Mouse (Mus musculus): Measurements from ENCODE around the gene Cdh3. TPM values are rescaled to one million over a fixed set of nuclear protein-coding genes. Genes with fewer than 3 reads are reported as not detected.
"Not testable (repeated sequence)": the region's sequence is repeated elsewhere in the genome, so short reads cannot be mapped to it uniquely, and the experiment has no call there.

The Cdh3 gene
- polyA plus RNA-seq, 1 experiment, result 1.3 TPM

GRCm38 (mm10) chr8:106561097-106561865, 50.6 kb downstream of the Cdh3 start:
- WGBS, result 9% methylated on average over 21 of the region's 21 CpGs
- peak; percentile 92 for DNase-seq (ENCODE audit: low read depth, low spot score)

- WGBS, result 63% methylated on average over 3 of the region's 3 CpGs
- no peak for DNase-seq (ENCODE audit: low read depth, low spot score)
Observed at GRCm38 (mm10) chr8:106563691-106564182, 53.0 kb downstream of the Cdh3 start.

- DNase-seq (ENCODE audit: low read depth, low spot score), result no peak
- 93% methylated on average over 7 of the region's 7 CpGs for WGBS
Observed at GRCm38 (mm10) chr8:106569006-106569405, 58.3 kb downstream of the Cdh3 start.

DNA sequence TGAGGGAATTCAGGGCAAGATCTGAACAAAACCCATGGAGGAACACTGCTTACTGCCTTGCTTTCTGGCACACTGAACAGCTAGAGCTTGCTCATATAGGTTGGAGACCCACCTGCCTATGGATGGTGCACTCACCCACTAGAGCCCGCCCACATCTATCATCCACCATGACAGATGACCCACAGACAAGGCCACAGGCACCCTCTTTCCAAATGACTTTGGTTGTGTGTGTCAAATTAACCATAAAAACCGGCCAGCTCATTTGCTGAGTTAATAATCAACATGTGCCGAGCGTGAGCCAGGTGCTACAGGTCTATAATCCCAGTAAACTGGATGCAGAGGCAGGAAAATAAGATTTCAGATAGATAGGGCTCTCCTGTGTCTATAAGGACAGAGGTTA, 59.7 kb downstream of the Cdh3 start:
- 32% methylated on average over 4 of the region's 4 CpGs for WGBS
- no peak for DNase-seq (ENCODE audit: low read depth, low spot score)

- 29% methylated on average over 5 of the region's 5 CpGs for WGBS
- no peak for DNase-seq (ENCODE audit: low read depth, low spot score)
Observed at GRCm38 (mm10) chr8:106571551-106572172, 61.0 kb downstream of the Cdh3 start.

- WGBS, result 32% methylated on average over 1 of the region's 1 CpGs
- DNase-seq (ENCODE audit: low read depth, low spot score), result not testable (repeated sequence)
Observed at GRCm38 (mm10) chr8:106572175-106572574, 61.5 kb downstream of the Cdh3 start.

DNA sequence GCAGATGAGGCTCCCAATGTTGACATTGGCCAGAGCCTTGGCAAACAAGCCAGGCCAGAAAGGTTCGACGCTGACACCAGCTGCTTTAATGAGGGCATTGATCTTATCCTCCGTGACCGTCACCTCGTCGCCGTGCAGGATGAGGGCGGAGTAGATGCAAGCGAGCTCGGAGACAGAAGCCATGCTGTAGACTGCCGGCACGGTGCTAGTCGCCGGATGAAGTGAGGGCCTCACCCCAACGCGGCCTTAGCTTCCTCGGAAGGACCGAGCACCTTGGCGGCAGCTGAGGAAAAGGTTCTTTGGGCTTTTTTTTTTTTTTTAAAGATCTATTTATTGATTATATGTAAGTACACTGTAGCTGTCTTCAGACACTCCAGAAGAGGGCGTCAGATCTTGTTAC, 62.5 kb downstream of the Cdh3 start, which contains the start of gene Gm10073:
TSS of gene Gm10073 (minus strand) at position 294 of the 400 bp plus-strand sequence.
- not testable (repeated sequence) for DNase-seq (ENCODE audit: low read depth, low spot score)
- WGBS, result 16% methylated on average over 20 of the region's 20 CpGs

GRCm38 (mm10) chr8:106574283-106574682, 63.6 kb downstream of the Cdh3 start:
- DNase-seq (ENCODE audit: low read depth, low spot score), result no peak
- 83% methylated on average over 4 of the region's 4 CpGs for WGBS

- DNase-seq (ENCODE audit: low read depth, low spot score), result no peak
- WGBS, result 8% methylated on average over 6 of the region's 6 CpGs
Observed at GRCm38 (mm10) chr8:106576849-106577555, 66.3 kb downstream of the Cdh3 start.

DNA sequence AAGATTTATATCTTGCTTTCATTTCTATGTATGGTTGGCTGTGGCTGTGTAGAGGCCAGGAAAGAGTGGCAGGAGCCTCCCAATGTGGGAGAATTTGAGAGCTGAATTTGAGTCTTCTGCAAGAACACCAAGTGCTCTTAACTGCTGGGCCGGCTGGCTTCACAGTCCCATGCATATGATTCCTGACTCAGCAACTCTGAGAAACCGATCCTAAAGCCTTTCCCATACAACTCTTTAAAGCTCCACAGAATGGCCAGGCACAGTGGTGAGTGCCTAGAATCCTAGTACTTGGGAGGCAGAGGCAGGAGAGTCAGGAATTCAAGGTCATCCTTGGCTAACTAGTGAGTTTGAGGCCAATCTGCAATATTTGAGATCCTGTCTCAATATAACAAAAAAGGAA, 68.8 kb downstream of the Cdh3 start:
- WGBS, result 84% methylated on average over 2 of the region's 2 CpGs
- no peak for DNase-seq (ENCODE audit: low read depth, low spot score)

DNA sequence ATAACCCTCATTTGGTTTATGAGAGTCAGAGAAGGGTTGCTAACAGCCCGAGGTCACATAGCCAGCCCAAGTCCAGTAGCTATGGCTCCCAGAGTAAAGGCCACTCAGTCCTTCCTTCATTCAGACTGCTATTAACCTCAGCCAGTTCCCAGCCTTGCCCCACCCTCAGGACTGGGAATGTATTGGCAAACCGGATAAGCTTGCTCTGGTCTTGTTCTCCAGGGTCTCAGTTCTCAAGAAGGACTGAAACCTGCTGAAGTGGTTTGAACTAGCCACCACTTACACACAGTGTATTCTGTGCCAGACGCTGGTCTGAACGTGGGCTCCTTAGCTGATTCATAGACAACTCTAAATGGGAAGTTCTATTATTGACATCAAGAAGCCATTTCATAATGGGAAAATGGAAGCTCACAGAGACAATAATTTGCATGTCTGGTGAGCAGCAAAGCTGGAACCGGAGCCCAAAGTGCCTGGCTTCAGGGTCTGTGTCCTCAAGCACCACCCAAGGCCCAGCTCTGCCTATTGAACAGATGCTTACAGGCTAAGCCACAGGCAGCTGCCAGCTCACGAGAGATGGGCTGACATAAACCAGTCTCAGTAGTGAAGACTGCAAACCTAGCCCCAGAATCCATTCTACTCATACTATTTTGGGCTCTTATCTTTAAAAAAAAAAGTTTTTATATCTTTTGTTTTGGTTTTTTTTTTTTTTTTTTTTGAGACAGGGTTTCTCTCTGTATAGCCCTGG, 70.8 kb downstream of the Cdh3 start:
- 33% methylated on average over 6 of the region's 6 CpGs for WGBS

DNA sequence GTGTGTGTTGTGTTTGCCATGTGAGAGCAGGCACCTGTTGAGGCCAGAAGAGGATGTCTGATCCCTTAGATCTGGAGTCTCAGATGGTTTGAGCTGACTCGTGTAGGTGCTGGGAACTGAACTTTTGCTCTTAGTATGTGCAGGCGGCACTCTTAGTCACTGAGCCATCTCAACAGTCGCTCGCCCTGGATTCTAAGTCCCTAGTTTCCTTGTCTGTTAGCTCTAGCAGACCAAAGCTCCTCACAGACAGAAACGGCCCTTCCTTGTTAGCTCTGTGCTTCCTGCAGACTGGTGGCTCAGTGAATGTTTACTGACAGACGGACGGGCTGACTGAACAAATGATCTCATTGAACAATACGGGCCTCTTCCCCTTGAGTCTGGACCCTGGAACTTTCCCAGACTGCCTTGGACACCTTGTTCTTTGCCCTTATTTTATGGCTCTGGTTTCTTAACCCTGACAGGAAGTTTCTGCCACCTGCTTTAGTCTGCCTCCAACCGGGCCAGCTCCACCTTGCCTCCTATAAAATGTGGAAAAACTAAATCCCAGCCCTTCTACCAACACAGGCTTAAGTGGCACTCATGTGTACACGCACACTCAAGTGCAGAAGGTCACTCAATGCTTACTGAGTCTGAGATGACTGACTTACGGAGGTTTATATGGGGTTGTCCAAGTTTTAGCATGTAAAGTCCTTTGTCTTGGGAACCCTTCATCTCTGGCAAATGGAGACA, 74.4 kb downstream of the Cdh3 start:
- DNase-seq (ENCODE audit: low read depth, low spot score), result peak; percentile 94
- 17% methylated on average over 11 of the region's 11 CpGs for WGBS

More for the DNA sequence above, 70.8 kb downstream of the Cdh3 start:
- DNase-seq (ENCODE audit: low read depth, low spot score), result no peak

DNA sequence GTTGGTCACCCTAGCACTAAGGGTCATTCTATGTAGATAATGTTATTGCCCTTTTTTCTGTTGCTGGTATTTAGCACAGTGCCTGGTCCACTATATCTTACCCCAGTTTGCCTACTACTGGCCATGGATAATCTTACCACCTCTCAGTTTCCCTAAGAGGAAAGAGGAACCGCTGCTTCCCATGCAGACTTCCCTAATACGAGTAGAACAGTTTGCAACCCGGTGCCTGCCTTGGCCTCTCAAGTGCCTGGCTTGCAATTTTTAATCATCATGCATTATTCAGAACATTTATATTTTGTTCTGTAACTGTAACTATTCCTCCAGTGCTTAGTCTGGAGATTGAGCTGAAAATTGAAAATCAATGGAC, 75.0 kb downstream of the Cdh3 start:
- DNase-seq (ENCODE audit: low read depth, low spot score), result no peak
- 66% methylated on average over 3 of the region's 3 CpGs for WGBS

DNA sequence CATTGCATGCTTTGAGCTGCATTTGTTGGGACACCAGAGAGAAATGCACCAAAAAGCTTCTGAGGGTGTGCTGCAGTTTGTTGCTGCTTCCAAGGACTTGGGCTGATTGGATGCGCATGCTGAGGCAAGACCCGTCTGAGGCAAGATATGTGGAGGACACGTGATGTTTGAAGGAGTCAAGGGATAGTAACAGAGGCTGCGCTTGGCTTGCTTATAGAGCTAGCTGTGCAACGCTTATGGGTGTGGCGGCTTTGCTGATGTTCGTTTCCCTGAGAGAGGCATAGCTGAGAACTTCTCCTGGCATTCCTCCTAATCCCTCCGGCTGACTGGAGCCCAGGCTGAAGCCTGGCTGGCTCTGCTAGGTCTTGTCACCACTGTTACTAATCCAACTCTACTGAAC, 76.2 kb downstream of the Cdh3 start:
- WGBS, result 29% methylated on average over 8 of the region's 8 CpGs
- no peak for DNase-seq (ENCODE audit: low read depth, low spot score)

- 26% methylated on average over 3 of the region's 3 CpGs for WGBS
- DNase-seq (ENCODE audit: low read depth, low spot score), result no peak
Observed at GRCm38 (mm10) chr8:106588443-106589431, 78.0 kb downstream of the Cdh3 start.

GRCm38 (mm10) chr8:106592458-106592857, 81.8 kb downstream of the Cdh3 start:
- 7% methylated on average over 3 of the region's 3 CpGs for WGBS
- DNase-seq (ENCODE audit: low read depth, low spot score), result no peak

GRCm38 (mm10) chr8:106595623-106596022, 84.9 kb downstream of the Cdh3 start:
- WGBS, result 92% methylated on average over 3 of the region's 3 CpGs
- DNase-seq (ENCODE audit: low read depth, low spot score), result not testable (repeated sequence)

DNA sequence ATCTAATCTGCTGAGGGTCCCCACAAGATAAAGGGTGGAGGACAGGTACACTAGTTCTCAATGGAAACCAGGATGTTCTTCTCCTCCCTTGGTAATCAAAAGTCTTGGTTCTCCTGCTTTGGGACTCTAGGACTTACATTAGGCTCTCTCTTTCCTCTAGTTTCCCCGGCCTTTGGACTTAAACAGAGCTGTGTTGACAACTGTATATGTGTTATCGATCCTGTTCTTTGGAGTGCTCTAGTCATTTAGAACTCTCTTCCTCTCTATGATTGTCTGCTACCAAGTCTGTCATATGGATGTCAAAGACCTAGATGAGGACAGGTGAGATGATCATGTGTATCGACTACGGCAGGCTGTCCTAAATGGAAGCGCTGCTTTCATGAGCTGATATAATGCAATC, 86.4 kb downstream of the Cdh3 start:
- WGBS, result 74% methylated on average over 5 of the region's 5 CpGs
- no peak for DNase-seq (ENCODE audit: low read depth, low spot score)

Data from large intestine, adult 2 months (tissue).